Mouse (Mus musculus) kidney, adult 2 months (tissue): ENCODE results near the gene Lrig2. TPM values are rescaled to one million over a fixed set of nuclear protein-coding genes. Genes with fewer than 3 reads are reported as not detected.

Source experiments
- DNase-seq: peaks from one replicate; pipeline ENCODE4 v3.0.0; 2021
- H3K27ac ChIP-seq: fragments of 200-500 bp; 2 replicates; pipeline ENCODE4 v1.5.1; 2012; ENCODE audit warnings: low read depth, low read length, control low read depth, inconsistent platforms; ENCODE audit not compliant: insufficient read depth
- H3K27me3 ChIP-seq: fragments of 200-500 bp; replicated peaks from 2 replicates; pipeline ENCODE4 v1.6.1; 2012; ENCODE audit warnings: mild to moderate bottlenecking, moderate library complexity, low read length, inconsistent platforms; ENCODE audit not compliant: control insufficient read depth, insufficient read depth
- H3K36me3 ChIP-seq: fragments of 200-500 bp; 2 replicates; pipeline ENCODE4 v1.6.1; 2012; ENCODE audit warnings: mild to moderate bottlenecking, moderate library complexity, low read length, inconsistent platforms; ENCODE audit not compliant: control insufficient read depth, insufficient read depth
- H3K4me1 ChIP-seq: fragments of 200-500 bp; 2 replicates; pipeline ENCODE4 v1.6.1; 2011; ENCODE audit warnings: low read length; ENCODE audit not compliant: control insufficient read depth, insufficient read depth
- H3K4me3 ChIP-seq: fragments of 200-500 bp; 2 replicates; pipeline ENCODE4 v1.5.1; 2011; ENCODE audit warnings: mild to moderate bottlenecking, low read depth, low read length, control low read depth; ENCODE audit not compliant: insufficient read depth
- CTCF ChIP-seq: fragments of 200-500 bp; conservative IDR thresholded peaks from 2 replicates; pipeline ENCODE4 v1.5.1; 2011; ENCODE audit warnings: low read depth, mild to moderate bottlenecking, control low read depth, low read length, moderate library complexity, mixed read lengths; ENCODE audit not compliant: insufficient read depth, insufficient read length
- POLR2A ChIP-seq: fragments of 200-500 bp; IDR thresholded peaks from one replicate; pipeline ENCODE4 v1.6.1; 2011; ENCODE audit warnings: low read depth, low read length, control low read depth
- WGBS: fragments of 180-500 bp; shearing (Covaris S2); methylation state at CpG from one replicate; pipeline ENCODE4 v1.1.7; 2018; 5-methylcytosine and 5-hydroxymethylcytosine counted together
- polyA plus RNA-seq: library from polyadenylated mRNA; depleted of rRNA; stranded (reverse); fragments of >200 nt; gene quantifications from 2 replicates; pipeline ENCODE4 v1.2.3, GENCODE M21; 2012

Gene Lrig2
- polyA plus RNA-seq, 1 experiment = 4.8 TPM

- DNase-seq = no peak
- TF ChIP-seq POLR2A = no peak
- no peak for TF ChIP-seq CTCF
- Histone ChIP-seq H3K36me3 (no peaks in the 10 kb centered on the region), H3K27ac (no peak overlapping the region), H3K27me3 (no peaks in the 10 kb centered on the region), H3K4me3 (no peak overlapping the region), H3K4me1 (no peaks in the 10 kb centered on the region)
- WGBS = 87% methylated on average over 9 of the region's 9 CpGs
Observed at GRCm38 (mm10) chr3:104397316-104397715, 114.4 kb downstream of the Lrig2 start.

GRCm38 (mm10) chr3:104396736-104397081 lies 115.0 kb downstream of the Lrig2 start:
- TF ChIP-seq POLR2A = no peak
- TF ChIP-seq CTCF = no peak
- WGBS = 42% methylated on average over 3 of the region's 3 CpGs
- no peak for DNase-seq
- H3K4me3 ChIP-seq = no peak overlapping the region
- no peaks in the 10 kb centered on the region for H3K27me3 ChIP-seq
- H3K4me1 ChIP-seq = no peaks in the 10 kb centered on the region
- H3K36me3 ChIP-seq = no peaks in the 10 kb centered on the region
- no peak overlapping the region for H3K27ac ChIP-seq

- 65% methylated on average over 11 of the region's 11 CpGs for WGBS
- H3K4me3 ChIP-seq = no peak overlapping the region
- TF ChIP-seq CTCF (no peak), POLR2A (no peak)
- H3K27ac ChIP-seq = no peak overlapping the region
- H3K27me3 ChIP-seq = no peaks in the 10 kb centered on the region
- no peaks in the 10 kb centered on the region for H3K4me1 ChIP-seq
- H3K36me3 ChIP-seq = no peaks in the 10 kb centered on the region
- DNase-seq = no peak
Observed at GRCm38 (mm10) chr3:104396067-104396735, 115.5 kb downstream of the Lrig2 start.

GRCm38 (mm10) chr3:104390072-104390471 lies 121.6 kb downstream of the Lrig2 start:
- Histone ChIP-seq H3K4me1 (no peaks in the 10 kb centered on the region), H3K4me3 (no peak overlapping the region), H3K36me3 (no peaks in the 10 kb centered on the region), H3K27me3 (no peaks in the 10 kb centered on the region), H3K27ac (no peak overlapping the region)
- 65% methylated on average over 10 of the region's 10 CpGs for WGBS
- peak; percentile 28 for DNase-seq
- no peak for TF ChIP-seq CTCF
- TF ChIP-seq POLR2A = no peak

- TF ChIP-seq POLR2A (no peak), CTCF (no peak)
- Histone ChIP-seq H3K27me3 (no peaks in the 10 kb centered on the region), H3K4me3 (no peak overlapping the region), H3K36me3 (no peaks in the 10 kb centered on the region), H3K27ac (no peak overlapping the region), H3K4me1 (no peaks in the 10 kb centered on the region)
- WGBS = 83% methylated on average over 2 of the region's 2 CpGs
- DNase-seq = no peak
Observed at GRCm38 (mm10) chr3:104389449-104389848, 122.3 kb downstream of the Lrig2 start.

- Histone ChIP-seq H3K27ac (no peak overlapping the region), H3K4me1 (no peaks in the 10 kb centered on the region), H3K36me3 (no peaks in the 10 kb centered on the region), H3K4me3 (no peak overlapping the region), H3K27me3 (no peaks in the 10 kb centered on the region)
- no peak for DNase-seq
- WGBS = 78% methylated on average over 8 of the region's 8 CpGs
- TF ChIP-seq POLR2A (no peak), CTCF (no peak)
Observed at GRCm38 (mm10) chr3:104385587-104385986, 126.1 kb downstream of the Lrig2 start.

- no peaks in the 10 kb centered on the region for H3K36me3 ChIP-seq
- TF ChIP-seq CTCF (no peak), POLR2A (no peak)
- no peak overlapping the region for H3K4me3 ChIP-seq
- no peak overlapping the region for H3K27ac ChIP-seq
- WGBS = 62% methylated on average over 9 of the region's 9 CpGs
- no peaks in the 10 kb centered on the region for H3K27me3 ChIP-seq
- no peak for DNase-seq
- H3K4me1 ChIP-seq = no peaks in the 10 kb centered on the region
Observed at GRCm38 (mm10) chr3:104383681-104384341, 127.9 kb downstream of the Lrig2 start.

- DNase-seq = no peak
- 85% methylated on average over 3 of the region's 3 CpGs for WGBS
- Histone ChIP-seq H3K36me3 (no peaks in the 10 kb centered on the region), H3K4me3 (no peak overlapping the region), H3K4me1 (no peaks in the 10 kb centered on the region), H3K27me3 (no peaks in the 10 kb centered on the region), H3K27ac (no peak overlapping the region)
- TF ChIP-seq CTCF (no peak), POLR2A (no peak)
Observed at GRCm38 (mm10) chr3:104378228-104378627, 133.5 kb downstream of the Lrig2 start.
